Mouse (Mus musculus): ENCODE results near the gene Gm21887. TPM values are rescaled to one million over a fixed set of nuclear protein-coding genes. Genes with fewer than 3 reads are reported as not detected.
A peak's percentile ranks its signal among the peaks of the same experiment; 100 is the strongest.
"Not testable (repeated sequence)": the region's sequence is repeated elsewhere in the genome, so short reads cannot be mapped to it uniquely, and the experiment has no call there.

The Gm21887 gene
- polyA plus RNA-seq, 1 experiment from 2014 or later: 90.2 TPM

GRCm38 (mm10) chrX:169980809-169981289 is 28.6 kb upstream of the Gm21887 start:
- no peak overlapping the region for H3K27ac ChIP-seq (ENCODE audit: low read length)
- no peaks in the 10 kb centered on the region for H3K36me3 ChIP-seq (ENCODE audit: insufficient read depth, low read length)
- 40% methylated on average over 12 of the region's 12 CpGs for WGBS
- ATAC-seq: peak; percentile 32; the same call in 1 of the 2 replicates
- no peak for TF ChIP-seq CTCF (IDR thresholded peaks at IDR 0.05)
- TF ChIP-seq EP300 (IDR thresholded peaks at IDR 0.05): no peak
- peak; percentile 92 for DNase-seq (ENCODE audit: low spot score)
- no peak overlapping the region for H3K4me2 ChIP-seq (replicated peaks; ENCODE audit: low read depth, low read length)
- no peak overlapping the region for H3K9ac ChIP-seq (replicated peaks; ENCODE audit: low read depth)
- H3K4me1 ChIP-seq (ENCODE audit: insufficient read depth, low read depth, low read length): 0 out of 2 replicates have a peak, but pooled peaks cover 6% of the 10 kb centered on the region
- no peak overlapping the region for H3K4me3 ChIP-seq (ENCODE audit: low read depth, low read length)
- H3K27me3 ChIP-seq (replicated peaks; ENCODE audit: insufficient read depth, low read length): peaks cover 11% of the 10 kb centered on the region; the same call in 1 of the 2 replicates
- H3K9me3 ChIP-seq (ENCODE audit: low read length): peaks cover 7% of the 10 kb centered on the region; the same call in 1 of the 2 replicates

DNA sequence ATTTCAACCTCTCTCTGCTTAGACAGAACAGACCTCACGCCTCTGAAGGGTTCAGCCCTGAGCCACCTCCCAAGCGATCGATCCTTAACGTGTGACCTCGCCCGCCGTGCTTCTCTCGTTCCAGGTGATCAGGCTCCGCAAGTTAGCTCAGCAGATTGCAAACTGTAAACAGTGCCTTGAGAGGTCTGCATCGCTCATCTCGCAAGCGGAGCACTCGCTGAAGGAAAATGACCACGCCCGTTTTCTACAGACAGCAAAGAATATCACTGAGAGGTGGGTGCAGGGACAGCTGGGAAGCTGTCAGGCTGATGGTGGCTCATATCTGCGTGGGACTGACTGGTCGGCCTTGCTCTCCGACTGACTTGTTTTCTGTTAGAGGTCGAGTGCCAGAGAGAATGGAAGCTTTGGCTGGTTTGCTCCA is 27.7 kb upstream of the Gm21887 start:
- not testable (repeated sequence) for H3K4me3 ChIP-seq (ENCODE audit: low read depth, low read length); H3K4me1 ChIP-seq (ENCODE audit: insufficient read depth, low read depth, low read length); H3K9ac ChIP-seq (replicated peaks; ENCODE audit: low read depth); H3K36me3 ChIP-seq (ENCODE audit: insufficient read depth, low read length); H3K27ac ChIP-seq (ENCODE audit: low read length)
- DNase-seq (ENCODE audit: low spot score) (peak; percentile 16), ATAC-seq (0 out of 2 replicates have a peak, but pooled peaks have one; percentile 3)
- Histone ChIP-seq H3K4me2 (replicated peaks; ENCODE audit: low read depth, low read length) (0 out of 2 replicates have a peak overlapping the region, but pooled peaks have one; percentile 0), H3K27me3 (replicated peaks; ENCODE audit: insufficient read depth, low read length) (peaks cover 11% of the 10 kb centered on the region; the same call in 1 of the 2 replicates), H3K9me3 (ENCODE audit: low read length) (peaks cover 11% of the 10 kb centered on the region; the same call in 1 of the 2 replicates)
- 40% methylated on average over 19 of the region's 19 CpGs for WGBS

DNA sequence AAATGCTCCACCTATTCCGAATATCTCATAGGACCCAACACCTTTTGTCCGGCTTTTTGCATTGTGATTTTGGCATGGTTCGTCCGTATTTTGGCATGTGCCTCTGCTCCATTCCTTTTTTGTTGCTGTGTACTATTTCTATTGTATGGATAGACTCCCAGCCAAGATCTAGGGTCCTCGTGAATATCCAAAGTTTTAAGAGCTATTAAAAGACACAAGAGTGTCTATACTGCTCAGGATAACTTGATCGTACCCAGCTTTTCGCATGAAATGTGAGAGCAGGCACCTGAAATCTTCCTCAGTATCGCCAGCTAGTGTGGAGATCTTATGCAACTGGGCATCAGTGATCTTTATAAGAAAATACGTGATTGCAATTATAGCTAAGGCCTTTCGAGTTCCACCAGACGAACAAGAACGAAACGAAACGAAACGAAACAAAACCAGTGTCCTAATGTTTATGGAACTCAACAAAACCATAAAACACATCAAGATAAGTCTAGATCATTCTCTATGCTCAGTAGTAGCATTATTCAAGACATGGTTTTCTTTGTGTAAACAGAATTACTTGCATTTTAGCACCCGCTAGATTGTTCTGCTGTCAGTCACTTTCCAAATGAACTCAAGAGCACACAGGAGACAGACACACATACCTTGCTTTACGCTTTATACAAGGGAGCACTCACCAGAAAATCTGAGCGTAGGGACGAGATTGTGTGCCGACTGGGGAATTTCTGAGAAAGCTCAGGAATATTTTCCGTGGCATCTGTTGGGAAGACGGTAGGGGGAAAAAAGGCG is 26.7 kb upstream of the Gm21887 start:
- not testable (repeated sequence) for H3K27ac ChIP-seq (ENCODE audit: low read length); ATAC-seq; H3K9ac ChIP-seq (replicated peaks; ENCODE audit: low read depth); H3K4me1 ChIP-seq (ENCODE audit: insufficient read depth, low read depth, low read length); H3K36me3 ChIP-seq (ENCODE audit: insufficient read depth, low read length); DNase-seq (ENCODE audit: low spot score)
- H3K27me3 ChIP-seq (replicated peaks; ENCODE audit: insufficient read depth, low read length): peaks cover 11% of the 10 kb centered on the region; the same call in 1 of the 2 replicates
- 0 out of 2 replicates have a peak overlapping the region, but pooled peaks have one; percentile 3 for H3K4me2 ChIP-seq (replicated peaks; ENCODE audit: low read depth, low read length)
- WGBS: 53% methylated on average over 23 of the region's 23 CpGs
- H3K4me3 ChIP-seq (ENCODE audit: low read depth, low read length): peak overlapping the region; percentile 1; the same call in 1 of the 2 replicates
- H3K9me3 ChIP-seq (ENCODE audit: low read length): peaks cover 16% of the 10 kb centered on the region

DNA sequence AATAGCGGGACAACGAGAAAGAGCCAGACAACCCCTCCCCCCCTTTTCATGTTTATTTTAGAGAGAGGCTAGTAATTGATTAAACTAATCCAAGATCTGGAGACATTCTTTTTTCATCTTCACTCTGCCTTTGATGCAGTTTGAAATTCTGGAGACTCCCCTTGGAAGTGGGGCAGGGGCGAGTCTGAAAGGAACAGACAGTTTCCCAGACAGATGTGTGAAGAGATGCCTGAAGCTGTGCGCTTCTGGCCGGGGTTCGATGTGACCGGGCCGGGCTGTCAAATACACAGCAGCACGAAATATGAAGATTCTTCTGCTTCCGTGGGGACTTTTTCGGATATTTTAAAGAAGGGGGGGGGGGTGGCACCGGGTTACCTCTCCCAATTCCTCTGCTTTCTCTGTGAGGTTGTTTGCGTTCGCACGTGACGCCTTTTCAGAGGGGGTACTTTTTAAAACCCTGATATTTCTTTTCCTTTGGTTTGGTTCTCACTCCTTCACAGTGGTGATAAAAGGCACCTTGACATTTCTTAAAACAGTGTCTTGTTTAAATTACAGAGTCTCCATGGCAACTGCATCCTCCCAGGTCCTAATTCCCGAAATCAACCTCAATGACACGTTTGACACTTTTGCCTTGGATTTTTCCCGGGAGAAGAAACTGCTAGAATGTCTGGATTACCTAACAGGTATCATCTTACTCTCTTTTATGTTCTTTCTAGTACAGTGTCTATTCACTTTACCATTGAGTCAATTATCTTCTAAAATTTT is 25.9 kb upstream of the Gm21887 start:
- not testable (repeated sequence) for H3K27ac ChIP-seq (ENCODE audit: low read length); ATAC-seq; H3K4me2 ChIP-seq (replicated peaks; ENCODE audit: low read depth, low read length); DNase-seq (ENCODE audit: low spot score); H3K9ac ChIP-seq (replicated peaks; ENCODE audit: low read depth); H3K36me3 ChIP-seq (ENCODE audit: insufficient read depth, low read length); H3K4me1 ChIP-seq (ENCODE audit: insufficient read depth, low read depth, low read length)
- H3K4me3 ChIP-seq (ENCODE audit: low read depth, low read length): 0 out of 2 replicates have a peak overlapping the region, but pooled peaks have one; percentile 1
- WGBS: 46% methylated on average over 19 of the region's 19 CpGs
- H3K9me3 ChIP-seq (ENCODE audit: low read length): peaks cover 19% of the 10 kb centered on the region
- peaks cover 11% of the 10 kb centered on the region; the same call in 1 of the 2 replicates for H3K27me3 ChIP-seq (replicated peaks; ENCODE audit: insufficient read depth, low read length)

DNA sequence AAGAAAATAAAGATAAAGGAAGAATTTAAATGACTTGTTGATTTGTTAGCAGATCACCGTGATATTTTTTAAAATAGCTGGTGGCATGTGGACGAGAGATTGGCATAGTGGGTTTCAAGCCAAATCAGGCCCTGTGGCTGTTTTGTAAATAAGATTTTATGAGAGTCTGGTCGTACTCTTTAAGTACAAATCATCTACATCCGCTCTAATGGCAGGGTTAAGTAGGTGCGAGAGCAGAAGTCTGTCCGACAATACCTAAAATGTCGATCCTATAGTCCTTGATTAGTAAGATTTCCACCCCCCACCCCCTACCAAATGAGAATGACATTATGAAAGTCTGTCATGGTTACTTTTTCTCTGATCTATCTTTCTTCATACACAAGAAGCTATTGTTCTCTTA is 25.1 kb upstream of the Gm21887 start:
- not testable (repeated sequence) for DNase-seq (ENCODE audit: low spot score); H3K36me3 ChIP-seq (ENCODE audit: insufficient read depth, low read length); H3K4me2 ChIP-seq (replicated peaks; ENCODE audit: low read depth, low read length); H3K4me3 ChIP-seq (ENCODE audit: low read depth, low read length); H3K4me1 ChIP-seq (ENCODE audit: insufficient read depth, low read depth, low read length); H3K9ac ChIP-seq (replicated peaks; ENCODE audit: low read depth); ATAC-seq; H3K27ac ChIP-seq (ENCODE audit: low read length)
- 56% methylated on average over 7 of the region's 7 CpGs for WGBS
- Histone ChIP-seq H3K9me3 (ENCODE audit: low read length) (peaks cover 25% of the 10 kb centered on the region), H3K27me3 (replicated peaks; ENCODE audit: insufficient read depth, low read length) (peaks cover 11% of the 10 kb centered on the region; the same call in 1 of the 2 replicates)

- ATAC-seq; H3K4me2 ChIP-seq (replicated peaks; ENCODE audit: low read depth, low read length); H3K4me1 ChIP-seq (ENCODE audit: insufficient read depth, low read depth, low read length); H3K4me3 ChIP-seq (ENCODE audit: low read depth, low read length); H3K27ac ChIP-seq (ENCODE audit: low read length); H3K9ac ChIP-seq (replicated peaks; ENCODE audit: low read depth); H3K36me3 ChIP-seq (ENCODE audit: insufficient read depth, low read length): not testable (repeated sequence)
- Histone ChIP-seq H3K27me3 (replicated peaks; ENCODE audit: insufficient read depth, low read length) (peaks cover 11% of the 10 kb centered on the region; the same call in 1 of the 2 replicates), H3K9me3 (ENCODE audit: low read length) (peaks cover 26% of the 10 kb centered on the region)
- peak; percentile 5 for DNase-seq (ENCODE audit: low spot score)
- 63% methylated on average over 21 of the region's 21 CpGs for WGBS
These were observed 24.6 kb upstream of the Gm21887 start for GRCm38 (mm10) chrX:169984853-169985252.

DNA sequence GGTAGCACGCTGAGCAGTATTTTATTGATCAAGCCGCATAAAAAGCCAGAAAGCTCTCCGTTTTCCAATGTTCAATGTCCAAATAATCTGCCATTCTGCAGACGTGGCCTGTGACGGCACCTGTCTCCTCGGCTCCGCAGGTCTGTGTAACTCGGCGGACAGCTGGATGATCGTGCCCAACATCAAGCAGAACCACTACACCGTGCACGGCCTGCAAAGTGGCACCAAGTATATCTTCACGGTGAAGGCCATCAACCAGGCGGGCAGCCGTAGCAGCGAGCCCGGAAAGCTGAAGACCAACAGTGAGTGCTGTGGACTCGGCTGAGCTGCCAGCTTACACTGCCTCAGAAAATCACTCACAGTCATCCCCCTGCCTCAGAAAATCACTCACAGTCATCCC is 23.7 kb upstream of the Gm21887 start:
- peaks cover 33% of the 10 kb centered on the region for H3K9me3 ChIP-seq (ENCODE audit: low read length)
- not testable (repeated sequence) for ATAC-seq; H3K9ac ChIP-seq (replicated peaks; ENCODE audit: low read depth); H3K4me3 ChIP-seq (ENCODE audit: low read depth, low read length); H3K27ac ChIP-seq (ENCODE audit: low read length); H3K4me2 ChIP-seq (replicated peaks; ENCODE audit: low read depth, low read length); H3K4me1 ChIP-seq (ENCODE audit: insufficient read depth, low read depth, low read length)
- WGBS: 71% methylated on average over 18 of the region's 18 CpGs
- H3K36me3 ChIP-seq (ENCODE audit: insufficient read depth, low read length): peaks cover 11% of the 10 kb centered on the region; the same call in 1 of the 2 replicates
- H3K27me3 ChIP-seq (replicated peaks; ENCODE audit: insufficient read depth, low read length): peaks cover 11% of the 10 kb centered on the region; the same call in 1 of the 2 replicates
- DNase-seq (ENCODE audit: low spot score): peak; percentile 12

DNA sequence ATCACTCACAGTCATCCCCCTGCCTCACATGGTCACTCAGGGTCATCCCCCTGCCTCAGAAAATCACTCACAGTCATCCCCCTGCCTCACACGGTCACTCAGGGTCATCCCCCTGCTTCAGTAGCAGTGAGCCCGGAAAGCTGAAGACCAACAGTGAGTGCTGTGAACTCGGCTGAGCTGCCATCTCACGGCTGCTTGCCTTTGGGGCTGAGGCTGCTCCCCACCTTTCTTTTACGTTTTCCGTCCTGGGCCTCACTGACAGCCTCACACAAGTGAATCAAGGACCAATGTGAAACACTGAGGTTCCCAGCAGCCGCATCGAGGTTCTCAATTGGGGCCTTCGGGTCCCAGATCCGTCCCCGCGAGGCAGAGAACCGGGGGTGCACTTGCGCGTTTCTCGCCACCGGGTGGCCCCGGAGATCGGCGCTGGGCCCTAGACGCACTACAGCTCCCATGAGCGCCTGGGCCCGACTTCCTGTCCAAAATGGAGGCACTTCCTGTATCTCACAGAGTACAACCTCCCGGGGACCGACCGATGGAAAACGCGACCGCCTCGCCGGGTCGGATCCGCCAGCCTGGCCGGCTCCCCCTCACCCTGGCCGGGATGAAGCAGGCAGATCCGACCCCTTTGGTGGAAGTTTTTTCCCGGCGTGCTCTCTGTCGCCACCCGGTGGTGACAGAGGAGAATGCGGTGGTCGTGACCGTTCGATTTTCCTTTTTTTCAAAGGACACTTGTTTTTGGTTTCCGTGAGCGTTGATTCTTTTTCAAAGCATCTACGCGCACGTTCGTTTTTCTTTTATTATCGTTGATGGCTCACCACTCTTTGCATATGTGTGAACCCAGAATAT is 22.7 kb upstream of the Gm21887 start:
- H3K4me2 ChIP-seq (replicated peaks; ENCODE audit: low read depth, low read length): peak overlapping the region; percentile 50
- 34% methylated on average over 51 of the region's 51 CpGs for WGBS
- ATAC-seq (peak; percentile 88), DNase-seq (ENCODE audit: low spot score) (peak; percentile 52)
- H3K27me3 ChIP-seq (replicated peaks; ENCODE audit: insufficient read depth, low read length); H3K9ac ChIP-seq (replicated peaks; ENCODE audit: low read depth); H3K27ac ChIP-seq (ENCODE audit: low read length); H3K4me1 ChIP-seq (ENCODE audit: insufficient read depth, low read depth, low read length): not testable (repeated sequence)
- peaks cover 33% of the 10 kb centered on the region for H3K9me3 ChIP-seq (ENCODE audit: low read length)
- H3K36me3 ChIP-seq (ENCODE audit: insufficient read depth, low read length): peaks cover 11% of the 10 kb centered on the region; the same call in 1 of the 2 replicates
- peak overlapping the region; percentile 20 for H3K4me3 ChIP-seq (ENCODE audit: low read depth, low read length)

Data from lung, postnatal 0 days (tissue).